Mouse (Mus musculus) cerebellum, adult 18-20 months (tissue): Measurements from ENCODE around the gene Ankrd54.

ENCODE experiments used
- DNase-seq, 2 experiments: peaks; one replicate each; pipeline ENCODE4 v3.0.0; 2021

Gene Ankrd54

GRCm38 (mm10) chr15:79074913-79075532, 12.3 kb upstream of the Ankrd54 start, which contains the start of gene Eif3l:
Gene Eif3l (plus strand): TSS chr15:79075179.
- peak; percentile 87 to 90 for DNase-seq

GRCm38 (mm10) chr15:79074446-79074845, 11.8 kb upstream of the Ankrd54 start:
- DNase-seq: no peak

GRCm38 (mm10) chr15:79073752-79074151, 11.1 kb upstream of the Ankrd54 start:
- DNase-seq: no peak

- DNase-seq: peak; percentile 63 to 64
Measured at GRCm38 (mm10) chr15:79071117-79072039, 8.7 kb upstream of the Ankrd54 start.

GRCm38 (mm10) chr15:79068416-79068815, 5.7 kb upstream of the Ankrd54 start:
- no peak for DNase-seq

- no peak for DNase-seq
Measured at GRCm38 (mm10) chr15:79067631-79068030, 4.9 kb upstream of the Ankrd54 start.

GRCm38 (mm10) chr15:79066276-79066675, 3.6 kb upstream of the Ankrd54 start:
- DNase-seq: no peak

- DNase-seq: no peak
Measured at GRCm38 (mm10) chr15:79065086-79065770, 2.5 kb upstream of the Ankrd54 start.

GRCm38 (mm10) chr15:79063160-79063740, 557 bp upstream of the Ankrd54 start:
- DNase-seq: no peak

- no peak for DNase-seq
Measured at GRCm38 (mm10) chr15:79060887-79061565, 1.7 kb downstream of the Ankrd54 start.

GRCm38 (mm10) chr15:79057850-79058249, 4.8 kb downstream of the Ankrd54 start:
- no peak for DNase-seq

- DNase-seq: no peak
Measured at GRCm38 (mm10) chr15:79056601-79057000, 6.1 kb downstream of the Ankrd54 start.

- no peak for DNase-seq
Measured at GRCm38 (mm10) chr15:79052366-79052765, 10.3 kb downstream of the Ankrd54 start.

GRCm38 (mm10) chr15:79051461-79052360, 11.0 kb downstream of the Ankrd54 start:
- no peak for DNase-seq

- no peak for DNase-seq
Measured at GRCm38 (mm10) chr15:79050964-79051363, 11.7 kb downstream of the Ankrd54 start.

GRCm38 (mm10) chr15:79050160-79050845, 12.4 kb downstream of the Ankrd54 start:
- no peak for DNase-seq

GRCm38 (mm10) chr15:79048186-79048585, 14.5 kb downstream of the Ankrd54 start:
- peak; percentile 35 to 42 for DNase-seq

GRCm38 (mm10) chr15:79044837-79045236, 17.9 kb downstream of the Ankrd54 start:
- DNase-seq: no peak

GRCm38 (mm10) chr15:79042721-79043491, 19.8 kb downstream of the Ankrd54 start:
- peak; percentile 50 to 66 for DNase-seq

GRCm38 (mm10) chr15:79041585-79041984, 21.1 kb downstream of the Ankrd54 start, which contains the start of gene Galr3:
Gene Galr3 (plus strand): TSS chr15:79041885.
- no peak for DNase-seq
